ENCODE assay signal across 1 mouse cellular context in the genomic region with DNA sequence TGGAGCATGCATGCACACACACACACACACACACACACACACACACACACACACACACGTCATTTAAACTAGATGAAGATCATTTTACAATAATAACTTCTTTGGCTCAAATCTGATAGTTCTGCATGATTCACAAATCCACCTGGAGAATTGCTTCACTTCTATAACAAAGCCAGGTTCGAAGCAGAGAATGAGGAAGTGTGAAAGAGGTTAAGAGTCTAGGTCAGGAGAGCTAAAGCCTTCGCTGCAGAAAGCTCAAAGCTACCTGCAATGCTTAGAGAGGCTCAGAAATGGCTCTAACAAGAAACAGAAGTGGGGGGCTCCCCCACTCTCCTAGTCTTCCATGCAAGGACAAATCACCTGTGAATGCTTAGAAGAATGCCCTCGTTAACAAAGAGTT.
TF ChIP-seq lines count a peak whose summit lies in the region.

No protein-coding gene starts in this region.

TF ChIP-seq in CH12.LX, 34 proteins besides CTCF, POLR2A, EP300 and RAD21:
- TF ChIP-seq ELF1 (IDR thresholded peaks at IDR 0.05; ENCODE audit: low read depth, low read length) (no peak), HCFC1 (IDR thresholded peaks at IDR 0.05; ENCODE audit: low read depth, low read length) (no peak), IRF4 (IDR thresholded peaks at IDR 0.05; ENCODE audit: low read depth, low read length) (peak; percentile 50; the same call in 1 of the 2 replicates), ZKSCAN1 (IDR thresholded peaks at IDR 0.05; ENCODE audit: borderline replicate concordance, low read depth, low read length) (no peak), MEF2A (IDR thresholded peaks at IDR 0.05; ENCODE audit: borderline replicate concordance, low read depth, low read length) (no peak), BHLHE40 (IDR thresholded peaks at IDR 0.05; ENCODE audit: low read depth, low read length) (no peak), CHD1 (IDR thresholded peaks at IDR 0.05; ENCODE audit: low read depth, low read length) (no peak), UBTF (IDR thresholded peaks at IDR 0.05; ENCODE audit: low read depth, low read length) (no peak)
